21 mouse cellular contexts compared by ENCODE assay signal in genomic region chr9:104331301-104331700, GRCm38 (mm10). TPM values are rescaled to one million over a fixed set of nuclear protein-coding genes. Genes with fewer than 3 reads are reported as not detected.
DNase-seq lines count a peak whose midpoint lies in the region; ATAC-seq and TF ChIP-seq lines count a peak whose summit lies in the region.
"Had no signal": no experiment of that assay in that cellular context is flagged by ENCODE, and none has a peak within 500 bp of the region (broad histone marks: within the 10 kb centered on the region; RNA-seq: fewer than 3 reads in every experiment).

No protein-coding gene starts in this region.

- 0 out of 2 replicates have a peak overlapping the region, but pooled peaks have one; percentile 18 for H3K27ac ChIP-seq in liver, postnatal 0 days (ENCODE audit: low read depth)
- no peak overlapping the region for H3K27ac ChIP-seq in embryonic facial prominence, embryonic 10.5 days (replicated peaks)
- H3K27ac ChIP-seq in hindbrain, postnatal 0 days = no peak overlapping the region
- H3K27ac ChIP-seq in hindbrain, embryonic 11.5 days (ENCODE audit: low read depth, low read length) = no peak overlapping the region
- H3K27ac ChIP-seq: embryonic facial prominence, embryonic 13.5 days; hindbrain, embryonic 13.5 days; limb, embryonic 12.5 days had no signal

- no peak for TF ChIP-seq CTCF in liver, postnatal 0 days (IDR thresholded peaks at IDR 0.05; ENCODE audit: low read depth)
- TF ChIP-seq CTCF in hindbrain, postnatal 0 days (IDR thresholded peaks at IDR 0.05; ENCODE audit: low read depth) = no peak

- H3K4me1 ChIP-seq in liver, postnatal 0 days (ENCODE audit: insufficient read depth) = no peaks in the 10 kb centered on the region
- no peaks in the 10 kb centered on the region for H3K4me1 ChIP-seq in embryonic facial prominence, embryonic 10.5 days
- no peaks in the 10 kb centered on the region for H3K4me1 ChIP-seq in hindbrain, postnatal 0 days (ENCODE audit: insufficient read depth, low read length)
- no peaks in the 10 kb centered on the region for H3K4me1 ChIP-seq in hindbrain, embryonic 11.5 days (replicated peaks; ENCODE audit: control insufficient read depth, insufficient read depth, low read length)
- H3K4me1 ChIP-seq: embryonic facial prominence, embryonic 13.5 days; hindbrain, embryonic 13.5 days; limb, embryonic 12.5 days had no signal

- TF ChIP-seq EP300 in liver, postnatal 0 days (IDR thresholded peaks at IDR 0.05; ENCODE audit: low read depth) = no peak

- no peaks in the 10 kb centered on the region for H3K36me3 ChIP-seq in liver, postnatal 0 days (replicated peaks; ENCODE audit: insufficient read depth, low read length)
- H3K36me3 ChIP-seq in embryonic facial prominence, embryonic 10.5 days (replicated peaks) = no peaks in the 10 kb centered on the region
- no peaks in the 10 kb centered on the region for H3K36me3 ChIP-seq in hindbrain, postnatal 0 days (ENCODE audit: insufficient read depth, low read length)
- no peaks in the 10 kb centered on the region for H3K36me3 ChIP-seq in hindbrain, embryonic 11.5 days (ENCODE audit: control insufficient read depth, insufficient read depth, low read length)
- H3K36me3 ChIP-seq: embryonic facial prominence, embryonic 13.5 days; hindbrain, embryonic 13.5 days; limb, embryonic 12.5 days had no signal

- H3K9ac ChIP-seq in liver, postnatal 0 days (replicated peaks) = no peak overlapping the region
- no peak overlapping the region for H3K9ac ChIP-seq in hindbrain, postnatal 0 days (replicated peaks; ENCODE audit: low read length)
- no peak overlapping the region for H3K9ac ChIP-seq in hindbrain, embryonic 11.5 days (ENCODE audit: low read depth, low read length)
- H3K9ac ChIP-seq: embryonic facial prominence, embryonic 13.5 days; hindbrain, embryonic 13.5 days; limb, embryonic 12.5 days had no signal

- no peaks in the 10 kb centered on the region for H3K9me3 ChIP-seq in liver, postnatal 0 days (ENCODE audit: low read length)
- no peaks in the 10 kb centered on the region for H3K9me3 ChIP-seq in embryonic facial prominence, embryonic 10.5 days
- H3K9me3 ChIP-seq in hindbrain, postnatal 0 days (ENCODE audit: low read length) = no peaks in the 10 kb centered on the region
- H3K9me3 ChIP-seq in hindbrain, embryonic 11.5 days (ENCODE audit: control insufficient read depth, low read length) = no peaks in the 10 kb centered on the region
- H3K9me3 ChIP-seq: embryonic facial prominence, embryonic 13.5 days; hindbrain, embryonic 13.5 days; limb, embryonic 12.5 days had no signal

- H3K4me2 ChIP-seq in liver, postnatal 0 days (ENCODE audit: low read depth, low read length) = no peak overlapping the region
- H3K4me2 ChIP-seq in hindbrain, postnatal 0 days (ENCODE audit: low read depth, low read length) = no peak overlapping the region
- H3K4me2 ChIP-seq in hindbrain, embryonic 11.5 days (replicated peaks; ENCODE audit: low read depth, low read length) = no peak overlapping the region
- H3K4me2 ChIP-seq: embryonic facial prominence, embryonic 13.5 days; hindbrain, embryonic 13.5 days; limb, embryonic 12.5 days; midbrain, embryonic 11.5 days had no signal

- no peaks in the 10 kb centered on the region for H3K27me3 ChIP-seq in liver, postnatal 0 days (ENCODE audit: insufficient read depth, low read length)
- no peaks in the 10 kb centered on the region for H3K27me3 ChIP-seq in embryonic facial prominence, embryonic 10.5 days (replicated peaks; ENCODE audit: low read depth, poor library complexity, severe bottlenecking)
- H3K27me3 ChIP-seq in hindbrain, postnatal 0 days (ENCODE audit: insufficient read depth, low read length) = no peaks in the 10 kb centered on the region
- no peaks in the 10 kb centered on the region for H3K27me3 ChIP-seq in hindbrain, embryonic 11.5 days (ENCODE audit: control insufficient read depth, insufficient read depth, low read length)
- H3K27me3 ChIP-seq: embryonic facial prominence, embryonic 13.5 days; hindbrain, embryonic 13.5 days; limb, embryonic 12.5 days had no signal

- WGBS in liver, postnatal 0 days (ENCODE audit: insufficient replicate concordance) = 55% methylated on average over 5 of the region's 5 CpGs
- WGBS in embryonic facial prominence, embryonic 10.5 days = 92% methylated on average over 5 of the region's 5 CpGs
- 95% methylated on average over 5 of the region's 5 CpGs for WGBS in hindbrain, postnatal 0 days
- whole genome bisulfite sequencing in hindbrain, embryonic 11.5 days = 92% methylated on average over 5 of the region's 5 CpGs

- peak; percentile 26 for DNase-seq in liver, postnatal 0 days
- no peak for DNase-seq in liver
- peak; percentile 49 for DNase-seq in thymus, postnatal 4 days
- no peak for DNase-seq in embryonic facial prominence, embryonic 10.5 days (ENCODE audit: low spot score)
- DNase-seq in hindbrain, postnatal 0 days (ENCODE audit: low spot score) = no peak
- no peak for DNase-seq in hindbrain, embryonic 11.5 days (ENCODE audit: low spot score)
- DNase-seq: adrenal gland, postnatal 10 days; cerebellum, adult 18-20 months; gastrocnemius, postnatal 14 days; kidney, adult 11 months; kidney, postnatal 10 days; lung, postnatal 36 days; retina, postnatal 1 day; right cerebral cortex, postnatal 4 days had no signal

- peak; percentile 43; the same call in 1 of the 2 replicates for ATAC-seq in liver, postnatal 0 days
- ATAC-seq in granulocyte monocyte progenitor cell, adult 5-6 weeks (replicated peaks; ENCODE audit: poor library complexity, severe bottlenecking) = peak; percentile 92
- peak; percentile 60 for ATAC-seq in neutrophil, adult 5-6 weeks (ENCODE audit: extremely low read depth, insufficient number of reproducible peaks, low FRiP score, poor library complexity, severe bottlenecking)
- ATAC-seq in hindbrain, postnatal 0 days = no peak
- ATAC-seq in hindbrain, embryonic 11.5 days (ENCODE audit: low FRiP score) = no peak

- no peak overlapping the region for H3K4me3 ChIP-seq in liver, postnatal 0 days (ENCODE audit: low read depth, low read length)
- no peak overlapping the region for H3K4me3 ChIP-seq in embryonic facial prominence, embryonic 10.5 days
- no peak overlapping the region for H3K4me3 ChIP-seq in hindbrain, postnatal 0 days (ENCODE audit: low read length)
- H3K4me3 ChIP-seq in hindbrain, embryonic 11.5 days (ENCODE audit: low read depth, low read length) = no peak overlapping the region
- H3K4me3 ChIP-seq: embryonic facial prominence, embryonic 13.5 days; hindbrain, embryonic 13.5 days; limb, embryonic 12.5 days had no signal

RNA-seq across cellular contexts. Expression of gene Acpp, which starts 6.2 kb away (rescaled TPM):
- 0.57 and 0.79 TPM in 2 replicates for polyA plus RNA-seq in liver, postnatal 0 days (2015; fragmentation: Nextera tagmentation; extraction: Ambion mirVana)
- 1.2 and 4.6 TPM in 2 replicates for total RNA-seq in granulocyte monocyte progenitor cell, adult 5-6 weeks (2014; fragmentation: Nextera tagmentation)
- 2.8 and 3.0 TPM in 2 replicates for total RNA-seq in granulocyte monocyte progenitor cell, adult 5-6 weeks (2017)
- 29.8 and 36.7 TPM in 2 replicates for total RNA-seq in neutrophil, adult 5-6 weeks (2017)
- polyA plus RNA-seq in embryonic facial prominence, embryonic 10.5 days (2016; fragmentation: Nextera tagmentation; extraction: Ambion mirVana) = 0.53 and 0.97 TPM in 2 replicates
- 0.65 and 3.1 TPM in 2 replicates for total RNA-seq in hindbrain, postnatal 0 days (2014; rRNA removed)
- 0.25 and 0.37 TPM in 2 replicates for polyA plus RNA-seq in hindbrain, postnatal 0 days (2015; fragmentation: Nextera tagmentation; extraction: Ambion mirVana)
- 0.37 and 0.63 TPM in 2 replicates for polyA plus RNA-seq in hindbrain, embryonic 11.5 days (2014; fragmentation: Nextera tagmentation; extraction: Ambion mirVana)
- polyA plus RNA-seq: heart, postnatal 0 days had no signal

Comparison
In these comparisons a context has a peak if more than half of its experiments do, and no peak if none do; other contexts are left out.
1. DNase-seq: peak in liver, postnatal 0 days (single experiment) and thymus, postnatal 4 days (single experiment); none in liver (single experiment), embryonic facial prominence, embryonic 10.5 days (single experiment), hindbrain, postnatal 0 days (single experiment) and hindbrain, embryonic 11.5 days (single experiment).
2. ATAC-seq: peak in liver, postnatal 0 days (single experiment), granulocyte monocyte progenitor cell, adult 5-6 weeks (single experiment) and neutrophil, adult 5-6 weeks (single experiment); none in hindbrain, postnatal 0 days (single experiment) and hindbrain, embryonic 11.5 days (single experiment).